Mouse (Mus musculus) megakaryocyte, embryonic 14.5 days (primary cell): ENCODE measurements around the gene Fcgrt.

Experiments
- FLI1 ChIP-seq: IDR thresholded peaks from 2 replicates; pipeline ENCODE4 v1.6.1; 2012; ENCODE audit warnings: low read length, inconsistent platforms, mixed read lengths
- GATA1 ChIP-seq: IDR thresholded peaks from 3 replicates; pipeline ENCODE4 v1.6.1; 2012; ENCODE audit warnings: mixed read lengths, low read length, inconsistent platforms, borderline replicate concordance

DNA sequence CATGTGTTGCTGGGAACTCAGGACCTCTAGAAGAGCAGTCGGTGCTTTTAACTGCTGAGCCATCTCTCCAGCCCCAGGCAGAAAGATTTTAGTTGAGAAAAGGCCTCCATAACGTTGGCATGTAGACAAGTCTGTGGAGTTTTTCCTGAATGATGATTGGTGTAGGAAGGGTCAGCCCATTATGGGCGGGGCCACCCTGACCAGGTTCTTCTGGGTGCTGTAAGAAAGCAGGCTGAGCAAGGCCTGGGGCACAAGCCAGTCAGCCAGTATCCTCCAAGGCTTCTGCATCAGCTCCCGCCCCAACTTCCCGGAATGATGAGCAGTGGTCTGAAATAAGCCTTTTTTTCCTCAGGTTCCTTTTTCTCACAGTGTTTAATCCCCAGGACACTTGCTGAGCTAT, 22.6 kb downstream of the Fcgrt start:
- TF ChIP-seq GATA1 (no peak), FLI1 (no peak)
